Mouse (Mus musculus) ES-E14 (cell line): Measurements from ENCODE around the gene 0610010F05Rik. TPM values are rescaled to one million over a fixed set of nuclear protein-coding genes. Genes with fewer than 3 reads are reported as not detected.

Source experiments
- DNase-seq: peaks from one replicate; pipeline ENCODE4 v3.0.0-alpha.2; 2013; ENCODE audit warnings: low read depth, low spot score
- H3K27ac ChIP-seq: 2 replicates; pipeline ENCODE4 v1.5.1; 2012; ENCODE audit warnings: low read depth, mild to moderate bottlenecking, low read length, moderate library complexity, mixed read lengths; ENCODE audit not compliant: poor library complexity, insufficient read depth, severe bottlenecking
- H3K36me3 ChIP-seq: 2 replicates; pipeline ENCODE4 v1.6.1; 2012; ENCODE audit warnings: mild to moderate bottlenecking, low read length, moderate library complexity, mixed read lengths; ENCODE audit not compliant: control insufficient read depth, poor library complexity, insufficient read depth, severe bottlenecking
- H3K4me1 ChIP-seq, 2 experiments: fragments of 150-350 bp in 1 of 2; sonication (generic) in 1 of 2; 2 replicates each; pipeline ENCODE4 v1.6.1; 2012; ENCODE audit warnings: low read length in 2 of 2, mild to moderate bottlenecking in 1 of 2, mixed read lengths in 1 of 2; ENCODE audit not compliant: control insufficient read depth in 2 of 2, insufficient read depth in 2 of 2, poor library complexity in 1 of 2
- H3K4me3 ChIP-seq, 2 experiments: fragments of 150-350 bp in 1 of 2; sonication (generic) in 1 of 2; 2 replicates each; pipeline ENCODE4 v1.5.1; 2012; ENCODE audit warnings: low read length in 2 of 2, low read depth in 1 of 2, mild to moderate bottlenecking in 1 of 2, mixed read lengths in 1 of 2; ENCODE audit not compliant: insufficient read depth in 1 of 2, poor library complexity in 1 of 2, severe bottlenecking in 1 of 2
- H3K9ac ChIP-seq: 2 replicates; pipeline ENCODE4 v1.6.1; 2012; ENCODE audit warnings: low read depth, mild to moderate bottlenecking, low read length, mixed read lengths; ENCODE audit not compliant: poor library complexity, insufficient read depth, severe bottlenecking
- H3K9me3 ChIP-seq: fragments of 150-350 bp; sonication (generic); 2 replicates; pipeline ENCODE4 v1.6.1; 2012; ENCODE audit warnings: low read depth, mild to moderate bottlenecking, low read length; ENCODE audit not compliant: control insufficient read depth, insufficient read depth
- CHD2 ChIP-seq: IDR thresholded peaks from 2 replicates; pipeline ENCODE4 v1.6.1; 2014; ENCODE audit warnings: mild to moderate bottlenecking, low read depth, low read length, inconsistent platforms
- HCFC1 ChIP-seq: IDR thresholded peaks from 2 replicates; pipeline ENCODE4 v1.6.1; 2012; ENCODE audit warnings: low read length, inconsistent platforms, borderline replicate concordance; ENCODE audit not compliant: insufficient read depth
- MAFK ChIP-seq: IDR thresholded peaks from 2 replicates; pipeline ENCODE4 v1.6.1; 2014; ENCODE audit warnings: mild to moderate bottlenecking, low read depth, low read length, inconsistent platforms; ENCODE audit not compliant: insufficient read depth
- ZC3H11A ChIP-seq: IDR thresholded peaks from 2 replicates; pipeline ENCODE4 v1.6.1; 2012; ENCODE audit warnings: low read depth, mild to moderate bottlenecking, inconsistent platforms, low read length, borderline replicate concordance
- ZNF384 ChIP-seq: IDR thresholded peaks from 2 replicates; pipeline ENCODE4 v1.6.1; 2012; ENCODE audit warnings: low read depth, low read length, inconsistent platforms
- in situ Hi-C, 2 experiments: fragments of 600-800 bp; cut with MboI; formaldehyde crosslinking; loops; one replicate each; pipeline ENCODE4 v1.15.1; 2025; ENCODE audit warnings: low sequenced_read_pairs in 2 of 2, inconsistent platforms in 1 of 2; ENCODE audit not compliant: unreplicated experiment in 2 of 2
- total RNA-seq: library from RNA; depleted of rRNA; stranded (reverse); fragments of 300-350 nt; gene quantifications from 2 replicates; pipeline ENCODE4 v1.2.3, GENCODE M21; 2012

The 0610010F05Rik gene
- total RNA-seq, 1 experiment = 8.5 TPM

DNA sequence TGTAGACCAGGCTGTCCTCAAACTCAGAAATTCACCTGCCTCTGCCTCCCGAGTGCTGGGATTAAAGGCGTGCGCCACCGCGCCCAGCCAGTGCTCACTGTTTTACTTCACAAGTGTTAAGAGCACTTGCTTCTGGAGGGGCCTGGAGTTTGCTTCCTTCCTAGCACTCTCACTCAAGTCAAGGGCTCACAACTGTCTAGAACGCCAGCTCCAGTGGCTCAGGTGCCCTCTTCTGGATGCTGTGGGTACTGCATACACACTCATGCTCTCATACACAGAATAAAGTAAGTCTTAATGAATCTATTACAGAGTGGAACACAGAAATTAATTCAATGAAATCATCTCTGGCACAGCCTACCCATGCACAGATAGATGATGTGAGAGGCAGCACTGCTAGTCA lies 67.7 kb downstream of the 0610010F05Rik start:
- TF ChIP-seq CHD2 (no peak), ZNF384 (no peak), HCFC1 (no peak), ZC3H11A (no peak; the same call in 1 of the 2 replicates), MAFK (no peak)
- no peaks in the 10 kb centered on the region for H3K4me1 ChIP-seq
- in situ Hi-C loops = no loop called here
- H3K4me3 ChIP-seq = no peak overlapping the region
- peak; percentile 69 for DNase-seq
- H3K9me3 ChIP-seq = no peaks in the 10 kb centered on the region
- peaks cover under 1% of the 10 kb centered on the region; the same call in 1 of the 2 replicates for H3K36me3 ChIP-seq
- H3K9ac ChIP-seq = no peak overlapping the region
- H3K27ac ChIP-seq = no peak overlapping the region

DNA sequence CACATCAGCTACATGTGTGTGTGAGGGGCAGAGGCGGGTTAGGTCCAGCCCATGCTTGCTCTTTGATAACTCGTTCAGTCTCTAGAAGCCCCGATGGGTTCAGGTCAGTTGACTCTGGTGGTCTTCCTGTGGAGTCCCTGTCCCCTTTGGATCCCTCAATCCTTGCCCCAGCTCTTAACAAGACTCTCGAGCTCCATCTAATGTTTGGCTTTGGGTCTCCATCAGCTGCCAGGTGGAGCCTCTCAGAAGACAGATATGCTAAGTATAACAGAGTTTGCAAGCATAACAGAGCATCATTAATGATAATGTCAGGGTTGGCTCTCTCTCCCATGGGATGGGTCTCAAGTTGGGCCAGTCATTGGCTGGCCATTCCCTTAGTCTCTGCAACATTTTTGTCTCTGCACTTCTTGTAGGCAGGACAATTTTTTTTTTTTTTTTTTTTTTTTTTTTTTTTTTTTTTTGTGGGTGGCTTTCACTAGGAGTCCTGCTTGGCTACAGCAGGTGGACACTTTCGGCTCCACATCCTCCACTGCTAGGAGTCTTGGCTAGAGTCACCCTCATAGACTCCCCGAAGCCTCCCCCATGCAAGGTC lies 76.3 kb downstream of the 0610010F05Rik start:
- H3K9ac ChIP-seq = no peak overlapping the region
- no peaks in the 10 kb centered on the region for H3K36me3 ChIP-seq
- in situ Hi-C loops = no loop called here
- H3K4me3 ChIP-seq = 0 out of 4 replicates have a peak overlapping the region, but pooled peaks of 1 of the 2 experiments have one; percentile 9
- no peak overlapping the region for H3K27ac ChIP-seq
- H3K4me1 ChIP-seq = no peaks in the 10 kb centered on the region
- DNase-seq = no peak
- no peaks in the 10 kb centered on the region for H3K9me3 ChIP-seq
- TF ChIP-seq ZNF384 (peak; percentile 87), MAFK (no peak), CHD2 (no peak), ZC3H11A (0 out of 2 replicates have a peak, but pooled peaks have one; percentile 28)

DNA sequence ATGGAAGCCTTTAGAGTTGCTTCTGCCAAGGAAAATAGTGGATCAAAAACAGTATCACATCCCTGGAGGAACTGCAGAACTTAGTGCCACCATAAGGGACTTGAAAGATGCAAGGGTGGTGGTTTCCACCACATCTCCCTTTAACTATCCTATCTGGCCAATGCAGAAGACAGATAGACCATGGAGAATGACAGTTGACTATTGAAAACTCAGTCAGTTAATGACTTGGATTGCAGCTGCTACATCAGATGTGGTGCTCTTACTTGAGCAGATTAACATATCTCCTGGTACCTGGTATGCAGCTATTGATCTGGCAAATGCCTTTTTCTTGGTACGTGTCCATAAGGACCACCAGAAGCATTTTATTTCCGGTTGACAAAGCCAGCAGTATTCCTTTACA lies 96.0 kb downstream of the 0610010F05Rik start:
- no peak for TF ChIP-seq ZC3H11A
- TF ChIP-seq HCFC1 = no peak
- no peak for TF ChIP-seq MAFK
- no peak for TF ChIP-seq CHD2
- no peak for TF ChIP-seq ZNF384
- Histone ChIP-seq H3K4me3 (no peak overlapping the region), H3K4me1 (no peaks in the 10 kb centered on the region), H3K36me3 (no peaks in the 10 kb centered on the region), H3K9ac (no peak overlapping the region), H3K27ac (no peak overlapping the region), H3K9me3 (no peaks in the 10 kb centered on the region)
- DNase-seq = no peak
- in situ Hi-C loops = no loop called here

DNA sequence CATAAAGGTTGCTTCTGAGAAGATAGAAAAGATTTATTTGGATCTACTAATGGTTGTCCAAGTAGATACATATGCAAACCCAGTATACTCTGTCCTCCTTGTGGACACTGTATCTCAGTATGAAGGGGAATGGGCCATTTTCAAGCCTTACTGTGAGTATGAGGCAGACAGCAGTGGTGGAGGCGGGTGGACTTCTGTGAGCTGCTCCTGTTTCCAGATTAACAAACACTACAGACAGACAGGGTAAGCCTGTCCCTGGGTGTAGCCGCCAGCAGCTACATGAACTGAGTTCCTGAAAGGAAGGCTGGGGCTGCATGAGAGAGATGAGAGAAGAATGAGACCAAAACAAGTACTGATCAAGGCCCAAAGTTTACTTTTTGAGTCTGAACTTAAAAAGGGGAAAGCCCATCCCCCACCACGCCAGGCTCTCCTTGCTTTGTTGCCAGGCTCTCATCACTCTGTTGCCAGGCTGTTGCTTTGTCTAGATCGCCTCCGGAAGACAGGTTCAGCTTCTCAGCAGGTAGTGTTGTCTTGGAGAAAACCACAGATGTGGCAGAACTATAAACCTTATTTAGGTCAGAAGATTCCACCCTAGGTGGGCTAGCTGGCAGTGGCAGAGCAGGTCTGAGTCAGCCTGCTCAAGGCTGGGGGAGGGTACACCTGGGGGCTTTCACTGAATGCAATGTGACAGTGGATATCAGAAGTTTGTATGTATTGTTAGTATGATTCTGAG lies 112.8 kb downstream of the 0610010F05Rik start, which contains the start of gene 1700093K21Rik:
Gene 1700093K21Rik, minus strand, starts transcription at position 683 of the 733 bp plus-strand sequence.
- Histone ChIP-seq H3K36me3 (no peaks in the 10 kb centered on the region), H3K9ac (no peak within 1 kb of the TSS), H3K4me1 (peaks cover 0 to 4% of the 10 kb centered on the region in 2 experiments; a peak in 1 of 4 replicates), H3K27ac (peak within 1 kb of the TSS; percentile 80), H3K9me3 (no peaks in the 10 kb centered on the region), H3K4me3 (no peak within 1 kb of the TSS)
- DNase-seq = no peak
- in situ Hi-C loops = no loop called here
- TF ChIP-seq CHD2 (no peak), MAFK (no peak), ZNF384 (no peak), HCFC1 (no peak), ZC3H11A (no peak)
